Mouse (Mus musculus) midbrain, embryonic 14.5 days (tissue): ENCODE measurements around the gene Snx12. TPM values are rescaled to one million over a fixed set of nuclear protein-coding genes. Genes with fewer than 3 reads are reported as not detected.
A peak's percentile ranks its signal among the peaks of the same experiment; 100 is the strongest.

Experiments used
- ATAC-seq: fragments of 200-750 bp; cut with Nextera tagmentation; 2 replicates; pipeline ENCODE4 v1.8.0; 2017; ENCODE audit warnings: moderate number of reproducible peaks, moderate library complexity; ENCODE audit not compliant: low FRiP score, low TSS enrichment
- DNase-seq: peaks from one replicate; pipeline ENCODE4 v3.0.0-alpha.2; 2015
- H3K27ac ChIP-seq: fragments of 300-500 bp; sonication (generic); replicated peaks from 2 replicates; pipeline ENCODE4 v1.5.1; 2014; ENCODE audit warnings: mild to moderate bottlenecking, low read depth, low read length, moderate library complexity
- H3K27me3 ChIP-seq: fragments of 300-500 bp; sonication (generic); 2 replicates; pipeline ENCODE4 v1.6.1; 2014; ENCODE audit warnings: low read length, control low read depth, mixed read lengths; ENCODE audit not compliant: control insufficient read depth, insufficient read depth
- H3K36me3 ChIP-seq: fragments of 300-500 bp; sonication (generic); 2 replicates; pipeline ENCODE4 v1.6.1; 2014; ENCODE audit warnings: low read length, control low read depth; ENCODE audit not compliant: control insufficient read depth, insufficient read depth
- H3K4me1 ChIP-seq: fragments of 300-500 bp; sonication (generic); 2 replicates; pipeline ENCODE4 v1.6.1; 2014; ENCODE audit warnings: mild to moderate bottlenecking, antibody characterized with exemption, low read length, control low read depth; ENCODE audit not compliant: control insufficient read depth, insufficient read depth
- H3K4me2 ChIP-seq: fragments of 300-500 bp; sonication (generic); 2 replicates; pipeline ENCODE4 v1.6.1; 2014; ENCODE audit warnings: mild to moderate bottlenecking, low read length, moderate library complexity
- H3K4me3 ChIP-seq: fragments of 300-500 bp; sonication (generic); replicated peaks from 2 replicates; pipeline ENCODE4 v1.5.1; 2014; ENCODE audit warnings: low read depth, low read length
- H3K9ac ChIP-seq: fragments of 300-500 bp; sonication (generic); replicated peaks from 2 replicates; pipeline ENCODE4 v1.6.1; 2014; ENCODE audit warnings: mild to moderate bottlenecking, low read length, moderate library complexity
- H3K9me3 ChIP-seq: fragments of 300-500 bp; sonication (generic); 2 replicates; pipeline ENCODE4 v1.6.1; 2016; ENCODE audit warnings: low read length, control low read depth, mixed read lengths; ENCODE audit not compliant: control insufficient read depth
- WGBS: fragments of 180-500 bp; shearing (Covaris S2); extraction: QIAGEN DNeasy Blood & Tissue Kit; methylation state at CpG from one replicate; pipeline ENCODE4 v1.1.7; 2014; 5-methylcytosine and 5-hydroxymethylcytosine counted together
- polyA plus RNA-seq: library from polyadenylated mRNA; unstranded; fragments of >200 nt; fragmentation: Nextera tagmentation; extraction: Ambion mirVana; gene quantifications from 2 replicates; pipeline ENCODE4 v1.2.1, GENCODE M21; 2014

The Snx12 gene
- polyA plus RNA-seq, 1 experiment from 2014 or later: 41.8 TPM

- WGBS: 94% methylated on average over 3 of the region's 3 CpGs
- Histone ChIP-seq H3K27me3 (no peaks in the 10 kb centered on the region), H3K36me3 (no peaks in the 10 kb centered on the region), H3K9me3 (no peaks in the 10 kb centered on the region), H3K4me1 (no peaks in the 10 kb centered on the region), H3K4me3 (no peak overlapping the region), H3K9ac (no peak overlapping the region), H3K27ac (no peak overlapping the region), H3K4me2 (no peak overlapping the region)
- DNase-seq: no peak
- ATAC-seq: no peak
These were observed 59.8 kb downstream of the Snx12 start for GRCm38 (mm10) chrX:101162532-101162931.

DNA sequence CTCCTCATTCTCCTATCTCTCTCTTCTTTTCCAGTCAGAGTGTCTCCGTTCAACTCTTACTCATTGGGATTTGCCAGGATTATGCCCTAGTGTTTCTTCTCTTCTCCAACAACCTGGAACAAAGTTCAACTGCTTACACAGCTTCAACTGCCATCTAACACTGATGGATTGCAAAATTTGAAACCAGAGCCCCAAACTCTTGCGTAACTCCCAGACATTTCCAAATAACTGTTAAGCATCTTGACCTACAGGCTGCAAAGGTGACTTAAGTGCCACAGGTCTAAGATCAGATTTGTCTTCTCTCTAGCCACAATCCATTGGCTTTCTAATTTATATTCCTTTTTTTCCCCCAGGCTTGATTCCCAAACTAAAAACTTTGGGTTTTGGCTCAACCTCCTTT, 64.9 kb downstream of the Snx12 start:
- H3K4me3 ChIP-seq: no peak overlapping the region
- H3K9me3 ChIP-seq: no peaks in the 10 kb centered on the region
- WGBS: 94% methylated on average over 2 of the region's 2 CpGs
- H3K4me2 ChIP-seq: no peak overlapping the region
- ATAC-seq (no peak), DNase-seq (no peak)
- H3K27ac ChIP-seq: no peak overlapping the region
- no peak overlapping the region for H3K9ac ChIP-seq
- H3K27me3 ChIP-seq: no peaks in the 10 kb centered on the region
- H3K36me3 ChIP-seq: no peaks in the 10 kb centered on the region
- no peaks in the 10 kb centered on the region for H3K4me1 ChIP-seq

- Histone ChIP-seq H3K27me3 (no peaks in the 10 kb centered on the region), H3K4me1 (no peaks in the 10 kb centered on the region), H3K9ac (no peak overlapping the region), H3K4me2 (no peak overlapping the region), H3K36me3 (no peaks in the 10 kb centered on the region), H3K27ac (no peak overlapping the region), H3K9me3 (no peaks in the 10 kb centered on the region), H3K4me3 (no peak overlapping the region)
- WGBS: 24% methylated on average over 5 of the region's 5 CpGs
- ATAC-seq: no peak
- peak; percentile 28 for DNase-seq
These were observed 66.0 kb downstream of the Snx12 start for GRCm38 (mm10) chrX:101156369-101156768.

DNA sequence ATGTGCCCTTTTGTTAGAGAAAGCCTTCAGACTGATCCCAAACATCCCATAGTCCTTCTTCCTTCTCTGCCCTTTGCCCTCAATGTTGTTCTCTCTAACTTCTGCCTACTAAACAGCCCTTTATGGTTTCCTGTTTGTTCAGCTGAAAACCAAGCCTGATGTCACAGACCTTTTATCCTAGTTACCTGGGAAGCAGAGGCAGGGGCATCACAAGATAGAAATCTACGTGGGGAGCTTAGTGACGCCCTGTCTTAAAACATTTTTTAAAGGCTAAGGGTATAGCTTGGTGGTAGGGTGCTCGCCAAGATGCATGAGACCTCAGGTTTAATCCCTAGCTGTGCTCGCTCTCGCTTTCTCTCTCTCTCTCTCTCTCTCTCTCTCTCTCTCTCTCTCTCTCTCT, 74.9 kb downstream of the Snx12 start:
- Histone ChIP-seq H3K4me3 (no peak overlapping the region), H3K27me3 (no peaks in the 10 kb centered on the region), H3K4me1 (no peaks in the 10 kb centered on the region), H3K9me3 (no peaks in the 10 kb centered on the region), H3K4me2 (no peak overlapping the region), H3K36me3 (no peaks in the 10 kb centered on the region), H3K9ac (no peak overlapping the region), H3K27ac (no peak overlapping the region)
- no peak for ATAC-seq
- no peak for DNase-seq
- WGBS: 60% methylated on average over 5 of the region's 5 CpGs

DNA sequence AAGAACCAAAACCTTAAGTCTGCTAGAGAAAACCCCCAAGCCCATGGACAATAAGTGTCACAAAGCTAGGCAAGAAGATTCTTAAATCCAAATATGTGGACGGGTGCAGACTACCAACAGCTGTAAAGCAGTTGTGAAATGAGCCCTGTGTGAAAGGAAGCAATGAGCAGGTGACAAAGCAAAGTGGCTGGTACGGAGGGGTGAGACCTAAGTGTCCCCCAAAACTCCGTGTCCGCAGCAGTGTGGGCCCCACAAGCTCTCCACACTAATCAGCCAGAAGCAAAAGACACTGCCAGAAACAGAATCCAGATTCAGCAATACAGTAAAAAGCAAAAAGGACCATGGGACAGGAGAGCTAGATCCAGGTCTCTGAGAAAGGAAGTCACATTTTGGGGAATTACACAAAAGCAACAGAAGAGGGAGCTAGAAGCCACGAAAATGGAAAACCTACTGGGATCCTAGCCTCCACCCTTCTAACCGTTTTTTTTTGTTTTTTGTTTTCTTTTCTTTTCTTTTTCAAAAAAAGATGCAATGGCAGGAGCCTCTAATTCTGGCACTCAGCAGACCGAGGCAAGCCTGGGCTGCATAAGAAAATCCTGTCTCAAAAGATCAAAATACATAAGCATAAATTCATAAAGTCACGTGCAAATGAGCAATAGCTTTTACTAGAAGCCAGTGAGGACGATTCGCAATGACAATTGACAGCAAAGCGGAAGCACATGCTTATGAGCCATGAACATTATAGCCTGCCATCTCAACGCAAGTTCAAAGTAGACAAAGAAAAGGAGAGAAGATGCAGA, 90.2 kb downstream of the Snx12 start:
- Histone ChIP-seq H3K4me3 (no peak overlapping the region), H3K9me3 (no peaks in the 10 kb centered on the region), H3K9ac (no peak overlapping the region), H3K27ac (no peak overlapping the region), H3K4me1 (no peaks in the 10 kb centered on the region), H3K36me3 (no peaks in the 10 kb centered on the region), H3K4me2 (peak overlapping the region; percentile 31; the same call in 1 of the 2 replicates), H3K27me3 (no peaks in the 10 kb centered on the region)
- WGBS: 37% methylated on average over 12 of the region's 12 CpGs
- DNase-seq (peak; percentile 80), ATAC-seq (no peak)

GRCm38 (mm10) chrX:101131001-101131400, 91.4 kb downstream of the Snx12 start:
- Histone ChIP-seq H3K27me3 (no peaks in the 10 kb centered on the region), H3K4me2 (no peak overlapping the region), H3K9me3 (no peaks in the 10 kb centered on the region), H3K9ac (no peak overlapping the region), H3K4me1 (no peaks in the 10 kb centered on the region), H3K36me3 (no peaks in the 10 kb centered on the region), H3K27ac (no peak overlapping the region), H3K4me3 (no peak overlapping the region)
- no peak for ATAC-seq
- DNase-seq: peak; percentile 85
- 31% methylated on average over 7 of the region's 7 CpGs for WGBS

DNA sequence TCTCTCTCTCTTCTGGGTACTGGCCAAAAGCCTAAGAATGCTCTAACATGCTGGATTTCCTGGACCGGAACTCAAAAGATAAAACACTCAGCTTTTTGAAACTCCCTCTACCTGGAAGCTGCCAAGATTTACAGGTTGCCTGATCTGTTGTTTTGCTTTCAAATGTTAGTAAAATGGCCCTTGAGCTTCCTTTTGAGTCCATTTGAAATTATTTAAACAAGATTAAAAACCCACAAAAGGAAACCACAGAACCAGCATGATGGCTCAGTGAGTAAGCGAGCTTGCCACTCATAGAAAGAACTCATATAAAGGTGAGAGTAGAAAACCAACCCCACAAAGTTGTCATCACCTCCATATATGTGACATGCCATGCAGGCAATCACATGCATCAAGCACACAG, 93.8 kb downstream of the Snx12 start:
- Histone ChIP-seq H3K9me3 (no peaks in the 10 kb centered on the region), H3K9ac (no peak overlapping the region), H3K36me3 (no peaks in the 10 kb centered on the region), H3K27me3 (no peaks in the 10 kb centered on the region), H3K4me1 (no peaks in the 10 kb centered on the region), H3K4me3 (no peak overlapping the region), H3K4me2 (no peak overlapping the region), H3K27ac (no peak overlapping the region)
- ATAC-seq (no peak), DNase-seq (no peak)
- 95% methylated on average over 2 of the region's 2 CpGs for WGBS

GRCm38 (mm10) chrX:101126977-101127376, 95.4 kb downstream of the Snx12 start:
- no peaks in the 10 kb centered on the region for H3K9me3 ChIP-seq
- H3K36me3 ChIP-seq: no peaks in the 10 kb centered on the region
- no peak overlapping the region for H3K9ac ChIP-seq
- no peaks in the 10 kb centered on the region for H3K27me3 ChIP-seq
- H3K4me3 ChIP-seq: no peak overlapping the region
- no peaks in the 10 kb centered on the region for H3K4me1 ChIP-seq
- DNase-seq (no peak), ATAC-seq (no peak)
- H3K27ac ChIP-seq: no peak overlapping the region
- WGBS: 72% methylated on average over 2 of the region's 2 CpGs
- no peak overlapping the region for H3K4me2 ChIP-seq

DNA sequence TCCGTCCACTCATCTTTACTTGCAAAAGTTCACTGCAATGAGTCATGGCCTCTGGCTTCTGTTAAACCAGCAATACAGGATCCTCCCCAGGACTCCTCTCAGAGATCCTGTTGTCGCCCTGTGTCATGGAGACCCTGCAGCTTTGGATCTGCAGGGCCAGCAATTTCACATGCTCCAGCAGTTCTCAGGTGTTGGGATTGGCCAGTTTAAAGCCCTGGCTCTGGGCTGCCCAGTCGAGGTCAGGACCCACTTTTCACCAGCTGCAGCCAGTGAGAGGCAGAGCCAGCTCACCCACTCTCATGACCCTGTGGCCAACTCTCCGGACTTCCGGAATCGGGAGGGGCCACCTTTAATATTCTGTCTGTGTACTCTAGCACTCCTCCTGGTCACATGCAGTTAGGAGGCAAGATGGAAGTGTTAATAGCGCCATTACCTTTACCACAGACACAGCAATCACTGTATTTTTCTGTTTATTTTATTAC, 95.8 kb downstream of the Snx12 start:
- H3K36me3 ChIP-seq: no peaks in the 10 kb centered on the region
- H3K9ac ChIP-seq: no peak overlapping the region
- H3K9me3 ChIP-seq: no peaks in the 10 kb centered on the region
- no peaks in the 10 kb centered on the region for H3K27me3 ChIP-seq
- ATAC-seq: no peak
- H3K27ac ChIP-seq: no peak overlapping the region
- WGBS: 78% methylated on average over 7 of the region's 7 CpGs
- no peak overlapping the region for H3K4me2 ChIP-seq
- no peaks in the 10 kb centered on the region for H3K4me1 ChIP-seq
- no peak overlapping the region for H3K4me3 ChIP-seq
- no peak for DNase-seq
